Mouse (Mus musculus): ENCODE measurements around the gene Chd2. TPM values are rescaled to one million over a fixed set of nuclear protein-coding genes. Genes with fewer than 3 reads are reported as not detected.

Gene Chd2
- polyA plus RNA-seq, 1 experiment, result 28.0 TPM

- WGBS, result 53% methylated on average over 4 of the region's 4 CpGs
- Histone ChIP-seq H3K27ac (ENCODE audit: insufficient read depth, low read depth, low read length) (no peak overlapping the region), H3K27me3 (ENCODE audit: control insufficient read depth, insufficient read depth, low read length) (peaks cover 34% of the 10 kb centered on the region), H3K36me3 (ENCODE audit: control insufficient read depth, insufficient read depth, low read length) (no peaks in the 10 kb centered on the region), H3K4me3 (ENCODE audit: low read depth, low read length) (no peak overlapping the region), H3K4me1 (ENCODE audit: control insufficient read depth, insufficient read depth, insufficient read length, low read length) (peaks cover 10% of the 10 kb centered on the region)
- no peak for TF ChIP-seq CTCF (IDR thresholded peaks at IDR 0.05; ENCODE audit: extremely low read depth, insufficient read length, insufficient replicate concordance, low read depth, low read length)
- TF ChIP-seq POLR2A (IDR thresholded peaks at IDR 0.05; ENCODE audit: low read depth, low read length), result no peak
Measured at GRCm38 (mm10) chr7:73394013-73394409, 147.6 kb downstream of the Chd2 start.

GRCm38 (mm10) chr7:73393307-73394012 is 148.2 kb downstream of the Chd2 start:
- TF ChIP-seq POLR2A (IDR thresholded peaks at IDR 0.05; ENCODE audit: low read depth, low read length) (no peak), CTCF (IDR thresholded peaks at IDR 0.05; ENCODE audit: extremely low read depth, insufficient read length, insufficient replicate concordance, low read depth, low read length) (no peak)
- Histone ChIP-seq H3K36me3 (ENCODE audit: control insufficient read depth, insufficient read depth, low read length) (no peaks in the 10 kb centered on the region), H3K27ac (ENCODE audit: insufficient read depth, low read depth, low read length) (no peak overlapping the region), H3K4me1 (ENCODE audit: control insufficient read depth, insufficient read depth, insufficient read length, low read length) (peaks cover 4% of the 10 kb centered on the region), H3K4me3 (ENCODE audit: low read depth, low read length) (no peak overlapping the region), H3K27me3 (ENCODE audit: control insufficient read depth, insufficient read depth, low read length) (peaks cover 34% of the 10 kb centered on the region)
- 54% methylated on average over 9 of the region's 9 CpGs for WGBS

- H3K27me3 ChIP-seq (ENCODE audit: control insufficient read depth, insufficient read depth, low read length), result peaks cover 34% of the 10 kb centered on the region
- TF ChIP-seq CTCF (IDR thresholded peaks at IDR 0.05; ENCODE audit: extremely low read depth, insufficient read length, insufficient replicate concordance, low read depth, low read length), result no peak
- no peak for TF ChIP-seq POLR2A (IDR thresholded peaks at IDR 0.05; ENCODE audit: low read depth, low read length)
- no peaks in the 10 kb centered on the region; the same call in 1 of the 2 replicates for H3K4me1 ChIP-seq (ENCODE audit: control insufficient read depth, insufficient read depth, insufficient read length, low read length)
- 22% methylated on average over 9 of the region's 9 CpGs for WGBS
- H3K4me3 ChIP-seq (ENCODE audit: low read depth, low read length), result peak overlapping the region; percentile 62
- H3K27ac ChIP-seq (ENCODE audit: insufficient read depth, low read depth, low read length), result no peak overlapping the region; the same call in 1 of the 2 replicates
- no peaks in the 10 kb centered on the region for H3K36me3 ChIP-seq (ENCODE audit: control insufficient read depth, insufficient read depth, low read length)
Measured at GRCm38 (mm10) chr7:73392359-73392758, 149.3 kb downstream of the Chd2 start.

GRCm38 (mm10) chr7:73391518-73392321 is 149.9 kb downstream of the Chd2 start:
- WGBS, result 2% methylated on average over 39 of the region's 39 CpGs
- peaks cover 34% of the 10 kb centered on the region for H3K27me3 ChIP-seq (ENCODE audit: control insufficient read depth, insufficient read depth, low read length)
- H3K4me1 ChIP-seq (ENCODE audit: control insufficient read depth, insufficient read depth, insufficient read length, low read length), result no peaks in the 10 kb centered on the region; the same call in 1 of the 2 replicates
- peak overlapping the region; percentile 62 for H3K4me3 ChIP-seq (ENCODE audit: low read depth, low read length)
- no peaks in the 10 kb centered on the region for H3K36me3 ChIP-seq (ENCODE audit: control insufficient read depth, insufficient read depth, low read length)
- TF ChIP-seq CTCF (IDR thresholded peaks at IDR 0.05; ENCODE audit: extremely low read depth, insufficient read length, insufficient replicate concordance, low read depth, low read length) (no peak), POLR2A (IDR thresholded peaks at IDR 0.05; ENCODE audit: low read depth, low read length) (no peak)
- peak overlapping the region; percentile 29 for H3K27ac ChIP-seq (ENCODE audit: insufficient read depth, low read depth, low read length)

GRCm38 (mm10) chr7:73391002-73391517 is 150.6 kb downstream of the Chd2 start:
- Histone ChIP-seq H3K36me3 (ENCODE audit: control insufficient read depth, insufficient read depth, low read length) (no peaks in the 10 kb centered on the region), H3K4me3 (ENCODE audit: low read depth, low read length) (peak overlapping the region; percentile 62), H3K27me3 (ENCODE audit: control insufficient read depth, insufficient read depth, low read length) (peaks cover 34% of the 10 kb centered on the region), H3K27ac (ENCODE audit: insufficient read depth, low read depth, low read length) (peak overlapping the region; percentile 29; the same call in 1 of the 2 replicates), H3K4me1 (ENCODE audit: control insufficient read depth, insufficient read depth, insufficient read length, low read length) (no peaks in the 10 kb centered on the region; the same call in 1 of the 2 replicates)
- TF ChIP-seq POLR2A (IDR thresholded peaks at IDR 0.05; ENCODE audit: low read depth, low read length), result no peak
- TF ChIP-seq CTCF (IDR thresholded peaks at IDR 0.05; ENCODE audit: extremely low read depth, insufficient read length, insufficient replicate concordance, low read depth, low read length), result no peak
- 2% methylated on average over 38 of the region's 42 CpGs for WGBS

- no peak for TF ChIP-seq CTCF (IDR thresholded peaks at IDR 0.05; ENCODE audit: extremely low read depth, insufficient read length, insufficient replicate concordance, low read depth, low read length)
- no peak for TF ChIP-seq POLR2A (IDR thresholded peaks at IDR 0.05; ENCODE audit: low read depth, low read length)
- Histone ChIP-seq H3K4me1 (ENCODE audit: control insufficient read depth, insufficient read depth, insufficient read length, low read length) (no peaks in the 10 kb centered on the region; the same call in 1 of the 2 replicates), H3K36me3 (ENCODE audit: control insufficient read depth, insufficient read depth, low read length) (no peaks in the 10 kb centered on the region), H3K4me3 (ENCODE audit: low read depth, low read length) (peak overlapping the region; percentile 20), H3K27ac (ENCODE audit: insufficient read depth, low read depth, low read length) (no peak overlapping the region), H3K27me3 (ENCODE audit: control insufficient read depth, insufficient read depth, low read length) (peaks cover 34% of the 10 kb centered on the region)
- 18% methylated on average over 18 of the region's 18 CpGs for WGBS
Measured at GRCm38 (mm10) chr7:73390426-73391001, 151.1 kb downstream of the Chd2 start.

Measured in small intestine, adult 2 months (tissue).